24 mouse cellular contexts compared by ENCODE assay signal in the genomic region with DNA sequence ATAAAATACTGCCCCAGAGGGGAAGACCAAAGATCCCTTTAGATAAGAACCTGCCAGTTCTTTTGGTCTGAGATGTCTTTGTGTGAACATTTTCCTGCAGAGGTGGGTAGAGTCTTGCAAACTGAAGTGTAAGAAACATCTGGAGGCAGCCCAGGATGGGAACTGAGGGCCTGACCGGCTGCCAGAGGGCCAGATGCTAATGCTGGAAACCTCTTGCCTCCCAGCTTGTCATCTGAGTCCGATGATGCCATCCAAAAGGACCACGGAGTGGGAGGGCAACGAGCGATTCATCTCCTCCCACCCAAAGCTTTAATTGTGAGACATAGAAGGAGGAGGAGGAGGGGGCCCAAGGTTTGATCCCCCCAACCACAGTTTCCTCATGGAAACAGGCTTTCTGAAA.
DNase-seq lines count a peak whose midpoint lies in the region; ATAC-seq lines count a peak whose summit lies in the region.
"Had no signal": no experiment of that assay in that cellular context is flagged by ENCODE, and none has a peak within 500 bp of the region (broad histone marks: within the 10 kb centered on the region; RNA-seq: fewer than 3 reads in every experiment).

No protein-coding gene starts in this region.

- H3K9ac ChIP-seq in heart, embryonic 11.5 days (ENCODE audit: low read depth, low read length), result no peak overlapping the region
- H3K9ac ChIP-seq in midbrain, embryonic 15.5 days, result no peak overlapping the region
- H3K9ac ChIP-seq: embryonic facial prominence, embryonic 12.5 days; hindbrain, embryonic 12.5 days; limb, embryonic 12.5 days; liver, postnatal 0 days had no signal

- no peak overlapping the region for H3K27ac ChIP-seq in heart, embryonic 11.5 days (ENCODE audit: low read depth, low read length)
- H3K27ac ChIP-seq in midbrain, embryonic 15.5 days, result no peak overlapping the region
- H3K27ac ChIP-seq: embryonic facial prominence, embryonic 12.5 days; hindbrain, embryonic 12.5 days; limb, embryonic 12.5 days; midbrain, embryonic 10.5 days had no signal

- H3K27me3 ChIP-seq in heart, embryonic 11.5 days (ENCODE audit: control insufficient read depth, insufficient read depth, low read length), result no peaks in the 10 kb centered on the region
- H3K27me3 ChIP-seq in midbrain, embryonic 15.5 days (replicated peaks), result no peaks in the 10 kb centered on the region
- H3K27me3 ChIP-seq: embryonic facial prominence, embryonic 12.5 days; hindbrain, embryonic 12.5 days; limb, embryonic 12.5 days; Patski had no signal

- WGBS in heart, embryonic 11.5 days (ENCODE audit: insufficient replicate concordance), result 76% methylated on average over 5 of the region's 5 CpGs
- 79% methylated on average over 5 of the region's 5 CpGs for WGBS in midbrain, embryonic 15.5 days

- peak; percentile 94 for DNase-seq in heart, adult 11 months
- peak; percentile 33 for DNase-seq in 3T3-L1 (ENCODE audit: low read depth, low spot score)
- peak; percentile 29 for DNase-seq in gastrocnemius, postnatal 14 days
- DNase-seq in heart, postnatal 25 days (ENCODE audit: low spot score), result peak; percentile 19
- DNase-seq: adrenal gland, adult 8-10 months; cerebellum, adult 11-12 months; cerebellum, postnatal 25 days; kidney, adult 9 months; kidney, postnatal 14 days; liver, postnatal 0 days; lung, postnatal 10 days; right cerebral cortex, adult 18-20 months; right cerebral cortex, postnatal 4 days; thymus, postnatal 14 days had no signal

- H3K4me2 ChIP-seq in heart, embryonic 11.5 days, result no peak overlapping the region
- no peak overlapping the region for H3K4me2 ChIP-seq in midbrain, embryonic 15.5 days
- H3K4me2 ChIP-seq: embryonic facial prominence, embryonic 12.5 days; hindbrain, embryonic 12.5 days; limb, embryonic 12.5 days; liver, embryonic 11.5 days had no signal

- no peaks in the 10 kb centered on the region for H3K36me3 ChIP-seq in heart, embryonic 11.5 days (ENCODE audit: control insufficient read depth, insufficient read depth, low read length)
- no peaks in the 10 kb centered on the region for H3K36me3 ChIP-seq in midbrain, embryonic 15.5 days (replicated peaks)
- H3K36me3 ChIP-seq: embryonic facial prominence, embryonic 12.5 days; hindbrain, embryonic 12.5 days; limb, embryonic 12.5 days; midbrain, embryonic 10.5 days had no signal

- intact Hi-C loops in gastrocnemius, postnatal 14 days (cut with DNase I; ENCODE audit: low total_unique reads), result no loop called here
- intact Hi-C loops in heart, postnatal 25 days (cut with DNase I), result no loop called here

- H3K4me1 ChIP-seq in heart, embryonic 11.5 days (ENCODE audit: control insufficient read depth, insufficient read depth, low read length), result no peaks in the 10 kb centered on the region
- H3K4me1 ChIP-seq in midbrain, embryonic 15.5 days, result no peaks in the 10 kb centered on the region
- H3K4me1 ChIP-seq: midbrain, embryonic 10.5 days had no signal

- no peak for ATAC-seq in heart, embryonic 11.5 days (replicated peaks; ENCODE audit: insufficient number of reproducible peaks, low FRiP score, low TSS enrichment)
- ATAC-seq in activated CD4-positive, CD25-positive, alpha-beta regulatory T cell, adult 4 months, result no peak
- no peak for ATAC-seq in midbrain, embryonic 15.5 days (replicated peaks)
- ATAC-seq: CD4-positive, CD25-positive, alpha-beta regulatory T cell, adult 4 months; liver, postnatal 0 days; Patski had no signal

- H3K9me3 ChIP-seq in heart, embryonic 11.5 days (replicated peaks; ENCODE audit: control insufficient read depth, low read length), result no peaks in the 10 kb centered on the region
- H3K9me3 ChIP-seq in midbrain, embryonic 15.5 days, result no peaks in the 10 kb centered on the region
- H3K9me3 ChIP-seq: embryonic facial prominence, embryonic 12.5 days; hindbrain, embryonic 12.5 days; limb, embryonic 12.5 days; midbrain, embryonic 10.5 days had no signal

- no peak overlapping the region for H3K4me3 ChIP-seq in heart, embryonic 11.5 days (ENCODE audit: low read depth, low read length)
- H3K4me3 ChIP-seq in midbrain, embryonic 15.5 days, result no peak overlapping the region
- H3K4me3 ChIP-seq: embryonic facial prominence, embryonic 12.5 days; hindbrain, embryonic 12.5 days; limb, embryonic 12.5 days; midbrain, embryonic 10.5 days had no signal

Comparison
In these comparisons a context has a peak if more than half of its experiments do, and no peak if none do; other contexts are left out.
1. DNase-seq: peak in every context shown above with its lines; median percentile 94 in heart, adult 11 months; 33 in 3T3-L1; 29 in gastrocnemius, postnatal 14 days; 19 in heart, postnatal 25 days.